Mouse (Mus musculus): ENCODE measurements around the gene Cep295. TPM values are rescaled to one million over a fixed set of nuclear protein-coding genes. Genes with fewer than 3 reads are reported as not detected.

Cep295 gene
- 15.1 and 15.2 TPM in 2 replicates for polyA plus RNA-seq (2015; fragmentation: Nextera tagmentation; extraction: Ambion mirVana)

GRCm38 (mm10) chr9:15357484-15358275, at the start of gene Cep295:
Gene Cep295 (minus strand): TSS chr9:15357788.
- ATAC-seq (replicated peaks), result peak; percentile 99
- peaks cover 20% of the 10 kb centered on the region for H3K4me1 ChIP-seq
- 0 out of 2 replicates have a peak, but pooled peaks cover 3% of the 10 kb centered on the region for H3K27me3 ChIP-seq
- WGBS, result 3% methylated on average over 60 of the region's 60 CpGs
- H3K9ac ChIP-seq (replicated peaks), result peak within 1 kb of the TSS; percentile 87
- H3K4me2 ChIP-seq (replicated peaks), result peak within 1 kb of the TSS; percentile 80
- peak within 1 kb of the TSS; percentile 91 for H3K4me3 ChIP-seq
- no peaks in the 10 kb centered on the region for H3K9me3 ChIP-seq
- 0 out of 2 replicates have a peak, but pooled peaks cover 6% of the 10 kb centered on the region for H3K36me3 ChIP-seq
- peak within 1 kb of the TSS; percentile 83 for H3K27ac ChIP-seq (replicated peaks)

DNA sequence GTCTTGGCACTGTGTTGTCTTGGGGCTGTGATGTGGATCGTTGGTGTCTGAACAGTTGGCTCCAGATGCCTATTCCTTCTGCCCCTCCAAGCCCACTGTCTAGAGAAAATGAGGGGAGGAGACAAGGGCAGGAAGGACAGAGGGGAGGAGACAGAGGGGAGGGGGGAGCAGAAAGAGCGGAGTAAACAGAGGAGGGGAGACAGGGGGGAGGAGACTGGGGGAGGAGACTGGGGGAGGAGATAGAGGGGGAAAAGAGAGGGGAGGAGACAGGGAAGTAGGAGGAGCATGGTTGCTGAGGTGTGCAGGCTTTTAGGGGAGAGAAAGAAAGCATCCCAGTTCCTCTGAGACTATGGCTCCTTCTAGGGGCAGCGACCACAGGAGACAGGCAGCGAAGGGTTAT, 40.0 kb upstream of the Cep295 start:
- Histone ChIP-seq H3K27ac (replicated peaks) (no peak overlapping the region), H3K9ac (replicated peaks) (no peak overlapping the region), H3K4me3 (no peak overlapping the region), H3K36me3 (no peaks in the 10 kb centered on the region), H3K9me3 (no peaks in the 10 kb centered on the region), H3K27me3 (no peaks in the 10 kb centered on the region), H3K4me2 (replicated peaks) (no peak overlapping the region), H3K4me1 (no peaks in the 10 kb centered on the region)
- 55% methylated on average over 4 of the region's 4 CpGs for WGBS
- ATAC-seq (replicated peaks), result no peak; the same call in 1 of the 2 replicates

- no peak for ATAC-seq (replicated peaks)
- WGBS, result 76% methylated on average over 1 of the region's 1 CpGs
- H3K4me1 ChIP-seq, result no peaks in the 10 kb centered on the region
Measured at GRCm38 (mm10) chr9:15395353-15395942, 37.9 kb upstream of the Cep295 start.

GRCm38 (mm10) chr9:15387075-15387643, 29.6 kb upstream of the Cep295 start:
- no peak overlapping the region for H3K27ac ChIP-seq (replicated peaks)
- no peaks in the 10 kb centered on the region for H3K27me3 ChIP-seq
- H3K9ac ChIP-seq (replicated peaks), result no peak overlapping the region
- no peak overlapping the region for H3K4me3 ChIP-seq
- 87% methylated on average over 5 of the region's 5 CpGs for WGBS
- H3K9me3 ChIP-seq, result no peaks in the 10 kb centered on the region
- H3K36me3 ChIP-seq, result no peaks in the 10 kb centered on the region
- no peaks in the 10 kb centered on the region for H3K4me1 ChIP-seq
- H3K4me2 ChIP-seq (replicated peaks), result no peak overlapping the region
- no peak for ATAC-seq (replicated peaks)

More at GRCm38 (mm10) chr9:15395353-15395942, 37.9 kb upstream of the Cep295 start:
- Histone ChIP-seq H3K36me3 (no peaks in the 10 kb centered on the region), H3K9ac (replicated peaks) (no peak overlapping the region), H3K4me3 (no peak overlapping the region), H3K4me2 (replicated peaks) (no peak overlapping the region), H3K27ac (replicated peaks) (no peak overlapping the region), H3K9me3 (no peaks in the 10 kb centered on the region), H3K27me3 (no peaks in the 10 kb centered on the region)

DNA sequence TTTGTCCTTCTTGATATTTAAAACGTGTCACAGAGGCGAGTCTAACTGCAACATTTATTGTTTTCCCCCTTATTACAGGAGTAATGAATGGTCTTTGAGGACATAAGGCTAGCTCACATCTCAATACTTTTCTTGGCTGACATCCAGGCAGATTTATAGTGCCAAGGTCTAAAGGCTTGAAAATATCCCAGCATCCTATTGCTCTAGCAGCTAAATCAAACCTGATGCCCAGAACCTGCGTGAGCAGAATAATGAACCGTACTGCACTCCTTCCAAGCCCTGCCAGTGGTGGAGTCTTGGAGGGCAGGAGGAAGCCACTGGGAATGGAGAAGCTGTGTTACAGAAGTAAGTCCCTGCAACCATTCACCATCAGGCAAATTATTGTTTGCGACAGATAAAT, 26.7 kb upstream of the Cep295 start:
- Histone ChIP-seq H3K36me3 (no peaks in the 10 kb centered on the region), H3K27me3 (no peaks in the 10 kb centered on the region), H3K4me3 (no peak overlapping the region), H3K9ac (replicated peaks) (no peak overlapping the region), H3K9me3 (no peaks in the 10 kb centered on the region), H3K27ac (replicated peaks) (no peak overlapping the region), H3K4me1 (no peaks in the 10 kb centered on the region), H3K4me2 (replicated peaks) (no peak overlapping the region)
- ATAC-seq (replicated peaks), result no peak
- WGBS, result 53% methylated on average over 5 of the region's 5 CpGs

DNA sequence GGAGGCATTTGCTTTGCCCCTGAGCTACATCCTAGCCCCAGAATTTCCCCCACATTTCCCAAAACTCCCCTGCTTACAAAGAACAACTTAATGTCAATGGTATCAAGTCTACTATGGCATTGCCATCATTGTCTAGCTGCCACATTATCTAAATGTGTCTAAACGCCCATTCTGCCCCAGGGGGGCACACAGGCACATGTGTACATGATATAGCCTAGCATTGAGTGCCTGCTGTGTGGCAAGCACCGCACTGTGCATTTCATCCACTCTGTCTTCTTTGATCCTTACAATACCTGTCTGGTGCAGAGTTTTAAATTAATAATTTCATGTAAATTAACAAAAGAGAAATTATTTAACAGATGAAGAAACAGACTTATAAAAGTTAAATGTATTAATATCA, 8.7 kb upstream of the Cep295 start:
- H3K4me3 ChIP-seq, result no peak overlapping the region
- no peaks in the 10 kb centered on the region for H3K36me3 ChIP-seq
- WGBS, result 45% methylated on average over 2 of the region's 2 CpGs
- H3K4me1 ChIP-seq, result no peaks in the 10 kb centered on the region
- no peaks in the 10 kb centered on the region for H3K27me3 ChIP-seq
- H3K9ac ChIP-seq (replicated peaks), result no peak overlapping the region
- peak; percentile 51; the same call in 1 of the 2 replicates for ATAC-seq (replicated peaks)
- no peak overlapping the region for H3K4me2 ChIP-seq (replicated peaks)
- no peaks in the 10 kb centered on the region for H3K9me3 ChIP-seq
- no peak overlapping the region for H3K27ac ChIP-seq (replicated peaks)

- H3K4me1 ChIP-seq, result no peaks in the 10 kb centered on the region
- H3K36me3 ChIP-seq, result no peaks in the 10 kb centered on the region
- no peaks in the 10 kb centered on the region for H3K27me3 ChIP-seq
- H3K27ac ChIP-seq (replicated peaks), result no peak overlapping the region
- H3K4me3 ChIP-seq, result no peak overlapping the region
- no peak overlapping the region for H3K4me2 ChIP-seq (replicated peaks)
- no peak overlapping the region for H3K9ac ChIP-seq (replicated peaks)
- no peaks in the 10 kb centered on the region for H3K9me3 ChIP-seq
- ATAC-seq (replicated peaks), result peak; percentile 87
- WGBS, result 88% methylated on average over 1 of the region's 1 CpGs
Measured at GRCm38 (mm10) chr9:15365856-15366255, 8.3 kb upstream of the Cep295 start.

DNA sequence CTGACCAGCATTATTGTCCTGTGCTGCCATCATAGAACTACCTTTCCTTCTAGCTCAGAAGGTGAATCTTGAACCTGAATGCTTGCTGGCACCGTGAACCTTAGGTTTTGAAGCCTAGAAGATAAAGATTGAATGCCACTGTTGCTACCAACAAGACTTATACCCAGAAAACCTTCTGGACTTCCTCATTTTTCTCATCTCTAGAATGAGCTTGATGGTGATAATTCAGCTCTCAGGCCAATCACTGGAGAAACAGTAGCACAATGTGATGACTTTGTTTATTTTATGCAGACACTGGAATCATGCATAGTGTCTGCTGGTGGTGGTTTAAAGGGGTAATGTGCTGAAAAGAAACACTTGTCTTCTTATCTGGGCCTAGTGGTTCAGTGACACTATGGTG, 7.3 kb upstream of the Cep295 start:
- no peaks in the 10 kb centered on the region for H3K27me3 ChIP-seq
- no peak overlapping the region for H3K9ac ChIP-seq (replicated peaks)
- no peaks in the 10 kb centered on the region for H3K9me3 ChIP-seq
- no peak overlapping the region for H3K4me2 ChIP-seq (replicated peaks)
- no peak overlapping the region for H3K4me3 ChIP-seq
- ATAC-seq (replicated peaks), result no peak
- no peaks in the 10 kb centered on the region for H3K36me3 ChIP-seq
- H3K27ac ChIP-seq (replicated peaks), result no peak overlapping the region
- H3K4me1 ChIP-seq, result no peaks in the 10 kb centered on the region
- WGBS, result 85% methylated on average over 1 of the region's 1 CpGs

DNA sequence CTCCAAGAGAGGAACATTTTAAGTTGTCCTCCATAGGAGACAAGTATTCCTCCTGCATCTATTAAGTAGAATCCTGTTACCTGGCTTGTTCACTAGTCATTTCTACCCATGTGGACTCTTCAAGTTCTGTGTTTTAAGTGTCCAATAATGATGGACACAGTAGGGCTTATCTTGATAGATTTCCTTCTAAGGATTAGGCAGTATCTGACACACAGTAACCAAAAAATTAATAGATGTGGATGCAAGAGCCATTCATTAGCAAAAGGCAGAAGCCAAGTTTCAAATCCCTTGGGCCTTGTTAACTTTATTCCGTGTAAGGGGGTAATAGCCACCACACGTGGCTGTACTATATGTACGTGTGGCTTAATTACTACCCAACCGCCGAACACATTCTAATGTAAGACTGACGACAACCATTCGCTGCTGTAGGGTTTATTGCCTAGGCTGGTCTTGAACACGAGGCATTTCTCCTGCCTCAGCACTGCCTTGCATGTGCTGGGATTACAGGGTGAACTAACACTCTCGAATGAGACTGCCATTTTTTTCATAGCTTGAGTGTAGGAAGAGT, 588 bp downstream of the Cep295 start:
- H3K9ac ChIP-seq (replicated peaks), result peak overlapping the region; percentile 87
- ATAC-seq (replicated peaks), result no peak
- peak overlapping the region; percentile 83 for H3K27ac ChIP-seq (replicated peaks)
- WGBS, result 1% methylated on average over 9 of the region's 9 CpGs
- H3K4me3 ChIP-seq, result peak overlapping the region; percentile 91
- H3K4me2 ChIP-seq (replicated peaks), result peak overlapping the region; percentile 80
- peaks cover 20% of the 10 kb centered on the region for H3K4me1 ChIP-seq
- H3K9me3 ChIP-seq, result no peaks in the 10 kb centered on the region
- peaks cover 12% of the 10 kb centered on the region; the same call in 1 of the 2 replicates for H3K36me3 ChIP-seq
- H3K27me3 ChIP-seq, result 0 out of 2 replicates have a peak, but pooled peaks cover 3% of the 10 kb centered on the region

DNA sequence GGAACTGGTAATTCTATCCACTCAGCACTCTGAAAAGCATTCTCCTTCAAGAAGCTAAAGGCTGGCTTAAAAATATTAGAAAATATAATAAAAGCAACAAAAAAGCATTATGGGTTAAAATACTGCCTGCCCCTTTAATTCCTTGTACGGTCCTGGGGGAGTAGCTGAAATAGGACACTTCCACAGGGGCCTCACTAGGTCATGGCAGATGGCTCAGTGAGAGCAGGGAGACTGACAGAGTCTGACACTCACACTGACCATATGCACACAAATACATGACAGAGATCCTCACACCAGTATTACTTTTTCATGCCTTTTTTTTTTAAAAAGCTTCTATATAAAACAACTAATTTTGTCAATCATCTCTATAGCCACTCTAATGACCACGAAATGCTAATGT, 7.7 kb downstream of the Cep295 start:
- H3K27me3 ChIP-seq, result no peaks in the 10 kb centered on the region
- peaks cover 63% of the 10 kb centered on the region for H3K36me3 ChIP-seq
- no peak overlapping the region for H3K27ac ChIP-seq (replicated peaks)
- WGBS, result 86% methylated on average over 2 of the region's 2 CpGs
- H3K9me3 ChIP-seq, result no peaks in the 10 kb centered on the region
- ATAC-seq (replicated peaks), result no peak
- no peak overlapping the region for H3K4me2 ChIP-seq (replicated peaks)
- H3K4me1 ChIP-seq, result no peaks in the 10 kb centered on the region
- H3K4me3 ChIP-seq, result no peak overlapping the region
- no peak overlapping the region for H3K9ac ChIP-seq (replicated peaks)

- peaks cover 88% of the 10 kb centered on the region for H3K36me3 ChIP-seq
- WGBS, result 93% methylated on average over 4 of the region's 4 CpGs
- no peaks in the 10 kb centered on the region for H3K4me1 ChIP-seq
- no peak overlapping the region for H3K9ac ChIP-seq (replicated peaks)
- H3K9me3 ChIP-seq, result no peaks in the 10 kb centered on the region
- no peak overlapping the region for H3K27ac ChIP-seq (replicated peaks)
- H3K27me3 ChIP-seq, result no peaks in the 10 kb centered on the region
- no peak overlapping the region for H3K4me2 ChIP-seq (replicated peaks)
- H3K4me3 ChIP-seq, result no peak overlapping the region
- no peak for ATAC-seq (replicated peaks)
Measured at GRCm38 (mm10) chr9:15337776-15338175, 19.8 kb downstream of the Cep295 start.

GRCm38 (mm10) chr9:15318170-15318742, 39.3 kb downstream of the Cep295 start:
- Histone ChIP-seq H3K9ac (replicated peaks) (no peak overlapping the region), H3K36me3 (peaks cover 74% of the 10 kb centered on the region), H3K27me3 (no peaks in the 10 kb centered on the region), H3K4me3 (no peak overlapping the region), H3K4me2 (replicated peaks) (no peak overlapping the region), H3K4me1 (no peaks in the 10 kb centered on the region), H3K27ac (replicated peaks) (no peak overlapping the region), H3K9me3 (no peaks in the 10 kb centered on the region)
- ATAC-seq (replicated peaks), result 0 out of 2 replicates have a peak, but pooled peaks have one; percentile 30
- WGBS, result 80% methylated on average over 2 of the region's 2 CpGs

Measured in forebrain, embryonic 15.5 days (tissue).